Mouse (Mus musculus): ENCODE results near the gene Epha8. TPM values are rescaled to one million over a fixed set of nuclear protein-coding genes. Genes with fewer than 3 reads are reported as not detected.

Epha8 gene
- polyA plus RNA-seq, 1 experiment: 0.01 TPM

DNA sequence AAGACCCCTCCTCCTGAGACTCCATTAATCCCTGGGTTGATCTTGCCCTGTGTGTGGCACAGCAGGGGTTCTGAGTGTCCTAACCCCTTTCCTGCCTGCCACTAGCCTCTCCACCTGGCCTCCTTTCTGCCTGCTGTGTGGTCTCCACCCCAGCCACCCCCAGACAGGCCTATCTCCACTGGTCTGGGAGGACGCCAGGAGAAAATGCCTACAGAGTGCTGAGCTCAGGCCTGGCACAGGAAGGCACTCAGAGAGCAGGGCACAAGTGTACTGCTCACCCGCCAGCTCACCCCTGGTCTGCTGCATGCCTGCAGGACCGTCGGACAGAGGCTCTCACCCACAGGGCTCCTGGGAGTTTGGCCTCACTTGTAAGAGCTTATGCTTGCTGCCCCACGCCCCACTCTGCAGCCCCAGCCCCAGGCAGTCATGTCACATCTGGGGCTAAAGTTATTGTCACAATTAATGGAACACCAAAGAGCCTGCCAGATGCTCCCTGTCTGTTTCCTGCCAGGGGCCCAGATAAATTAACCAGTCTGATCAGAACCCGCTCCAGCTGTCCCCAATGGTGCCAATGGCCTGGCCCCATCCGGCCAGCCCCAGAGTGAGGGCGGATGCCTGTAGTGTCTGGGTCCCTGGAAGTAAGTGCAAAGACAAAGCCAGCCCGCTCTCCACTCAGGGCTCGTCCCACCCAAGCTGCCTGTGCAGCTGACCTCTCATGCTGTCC, 7.2 kb downstream of the Epha8 start:
- no peaks in the 10 kb centered on the region for H3K36me3 ChIP-seq (ENCODE audit: control insufficient read depth, insufficient read depth)
- H3K79me3 ChIP-seq (ENCODE audit: low read depth): no peaks in the 10 kb centered on the region
- H3K27me3 ChIP-seq (ENCODE audit: control insufficient read depth, insufficient read depth, insufficient read length): peaks cover 94% of the 10 kb centered on the region
- no peak overlapping the region for H3ac ChIP-seq (ENCODE audit: control insufficient read depth, insufficient read length, low read depth)
- no peak overlapping the region for H3K4me3 ChIP-seq (ENCODE audit: insufficient read depth, poor library complexity, severe bottlenecking)
- no peaks in the 10 kb centered on the region for H3K79me2 ChIP-seq (ENCODE audit: control insufficient read depth, insufficient read depth)
- TF ChIP-seq CEBPB (IDR thresholded peaks at IDR 0.05; ENCODE audit: low read depth) (no peak), USF1 (IDR thresholded peaks at IDR 0.05; ENCODE audit: low read depth) (no peak), MAX (IDR thresholded peaks at IDR 0.05) (no peak), FOSL1 (IDR thresholded peaks at IDR 0.05; ENCODE audit: insufficient read depth, low read length, poor library complexity, severe bottlenecking) (no peak), CTCF (IDR thresholded peaks at IDR 0.05; ENCODE audit: control insufficient read depth, insufficient read depth, insufficient read length) (no peak), MYOG (IDR thresholded peaks at IDR 0.05; ENCODE audit: control insufficient read depth, extremely low read depth, insufficient read length) (no peak), MYOD1 (IDR thresholded peaks at IDR 0.05; ENCODE audit: control insufficient read depth, insufficient read length, low read depth) (no peak)

DNA sequence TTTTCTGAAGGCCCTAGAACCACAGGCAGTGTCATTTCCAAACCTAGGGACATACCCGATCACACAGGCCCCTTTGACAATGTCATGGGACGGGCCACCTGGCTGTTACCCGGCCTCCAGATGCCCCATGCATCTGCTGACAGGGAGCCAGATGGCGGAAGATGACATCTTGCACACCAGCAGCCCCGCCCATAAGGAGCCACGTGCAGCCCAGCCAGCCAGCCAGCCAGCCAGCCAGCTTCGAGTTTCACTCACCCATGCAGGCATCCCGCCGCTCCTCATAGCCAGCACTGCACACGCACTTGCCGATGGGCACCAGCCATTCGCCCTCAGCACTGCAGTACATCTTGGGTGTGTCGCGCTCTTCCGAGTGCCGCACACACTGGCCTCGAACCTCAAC, 11.2 kb downstream of the Epha8 start:
- no peak overlapping the region for H3K4me3 ChIP-seq (ENCODE audit: insufficient read depth, poor library complexity, severe bottlenecking)
- H3K27me3 ChIP-seq (ENCODE audit: control insufficient read depth, insufficient read depth, insufficient read length): peaks cover 92% of the 10 kb centered on the region
- no peaks in the 10 kb centered on the region for H3K36me3 ChIP-seq (ENCODE audit: control insufficient read depth, insufficient read depth)

DNA sequence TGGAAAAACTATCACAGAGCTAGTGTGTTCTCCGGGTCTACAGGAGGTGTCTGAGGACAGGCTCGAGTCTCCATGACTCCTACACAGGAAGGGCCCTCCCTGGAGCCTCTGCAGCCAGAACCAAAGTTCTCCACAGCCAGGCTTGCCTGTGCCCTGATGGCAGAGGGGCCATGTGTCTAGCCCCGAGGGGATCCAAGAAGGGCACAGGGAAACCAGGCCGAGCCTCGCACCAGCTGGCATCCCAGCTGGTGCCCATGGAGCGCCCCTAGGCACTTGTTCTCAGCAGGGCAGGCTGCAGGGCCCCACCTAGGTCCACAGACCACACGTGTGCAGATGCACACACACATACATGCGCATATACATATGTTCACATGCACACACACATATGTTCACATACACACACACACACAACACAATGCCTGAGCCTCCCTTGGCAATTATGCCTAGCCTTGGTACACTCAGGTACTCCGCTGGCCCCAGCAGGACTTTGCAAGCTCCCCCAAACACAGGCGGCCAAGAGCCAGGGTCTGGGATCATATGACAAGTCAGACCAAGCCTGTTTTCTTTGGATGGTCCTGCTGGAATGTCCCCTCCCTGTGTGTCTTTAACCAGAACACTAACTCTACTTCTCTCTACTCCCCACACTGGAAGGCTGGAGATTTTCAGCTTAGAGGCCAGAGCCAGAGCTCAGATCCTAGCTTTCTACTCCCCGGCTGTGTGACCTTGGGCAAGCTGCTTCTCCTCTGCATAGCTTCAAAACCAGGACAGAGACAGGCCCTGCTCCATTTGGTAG, 11.9 kb downstream of the Epha8 start:
- no peaks in the 10 kb centered on the region for H3K79me2 ChIP-seq (ENCODE audit: control insufficient read depth, insufficient read depth)
- H3ac ChIP-seq (ENCODE audit: control insufficient read depth, insufficient read length, low read depth): no peak overlapping the region
- TF ChIP-seq CTCF (IDR thresholded peaks at IDR 0.05; ENCODE audit: control insufficient read depth, insufficient read depth, insufficient read length): no peak
- no peak for TF ChIP-seq MAX (IDR thresholded peaks at IDR 0.05)
- TF ChIP-seq MYOD1 (IDR thresholded peaks at IDR 0.05; ENCODE audit: control insufficient read depth, insufficient read length, low read depth): no peak
- no peak for TF ChIP-seq USF1 (IDR thresholded peaks at IDR 0.05; ENCODE audit: low read depth)
- no peak for TF ChIP-seq MYOG (IDR thresholded peaks at IDR 0.05; ENCODE audit: control insufficient read depth, extremely low read depth, insufficient read length)
- no peak for TF ChIP-seq FOSL1 (IDR thresholded peaks at IDR 0.05; ENCODE audit: insufficient read depth, low read length, poor library complexity, severe bottlenecking)
- TF ChIP-seq CEBPB (IDR thresholded peaks at IDR 0.05; ENCODE audit: low read depth): no peak
- H3K79me3 ChIP-seq (ENCODE audit: low read depth): no peaks in the 10 kb centered on the region
- H3K36me3 ChIP-seq (ENCODE audit: control insufficient read depth, insufficient read depth): no peaks in the 10 kb centered on the region
- no peak overlapping the region for H3K4me3 ChIP-seq (ENCODE audit: insufficient read depth, poor library complexity, severe bottlenecking)
- H3K27me3 ChIP-seq (ENCODE audit: control insufficient read depth, insufficient read depth, insufficient read length): peaks cover 92% of the 10 kb centered on the region

More for the DNA sequence above, 11.2 kb downstream of the Epha8 start:
- no peaks in the 10 kb centered on the region for H3K79me3 ChIP-seq (ENCODE audit: low read depth)
- no peak overlapping the region for H3ac ChIP-seq (ENCODE audit: control insufficient read depth, insufficient read length, low read depth)
- TF ChIP-seq FOSL1 (IDR thresholded peaks at IDR 0.05; ENCODE audit: insufficient read depth, low read length, poor library complexity, severe bottlenecking) (no peak), CTCF (IDR thresholded peaks at IDR 0.05; ENCODE audit: control insufficient read depth, insufficient read depth, insufficient read length) (no peak), MAX (IDR thresholded peaks at IDR 0.05) (no peak), MYOG (IDR thresholded peaks at IDR 0.05; ENCODE audit: control insufficient read depth, extremely low read depth, insufficient read length) (no peak), CEBPB (IDR thresholded peaks at IDR 0.05; ENCODE audit: low read depth) (no peak), MYOD1 (IDR thresholded peaks at IDR 0.05; ENCODE audit: control insufficient read depth, insufficient read length, low read depth) (no peak), USF1 (IDR thresholded peaks at IDR 0.05; ENCODE audit: low read depth) (no peak)
- H3K79me2 ChIP-seq (ENCODE audit: control insufficient read depth, insufficient read depth): no peaks in the 10 kb centered on the region

DNA sequence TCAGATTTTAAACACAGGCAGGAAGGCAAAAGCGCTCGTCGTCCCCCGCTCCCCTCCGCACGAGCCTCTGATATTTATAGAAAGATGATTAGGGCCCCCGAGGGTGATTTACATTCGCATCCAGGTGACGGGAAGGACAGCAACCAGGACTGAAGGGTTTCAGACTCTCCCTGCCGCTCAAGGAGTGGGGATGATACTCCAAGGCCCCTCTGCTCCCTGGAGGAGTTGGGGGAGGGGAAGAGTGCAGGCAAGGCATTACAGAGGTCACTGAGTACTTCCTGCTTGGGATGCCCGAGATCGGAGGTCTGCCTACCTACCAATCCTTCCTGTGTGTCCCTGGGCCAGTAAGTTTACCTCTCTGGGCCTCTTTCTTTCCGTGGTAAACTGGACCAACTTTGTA, 13.4 kb downstream of the Epha8 start:
- Histone ChIP-seq H3K79me2 (ENCODE audit: control insufficient read depth, insufficient read depth) (no peaks in the 10 kb centered on the region), H3K36me3 (ENCODE audit: control insufficient read depth, insufficient read depth) (no peaks in the 10 kb centered on the region), H3ac (ENCODE audit: control insufficient read depth, insufficient read length, low read depth) (no peak overlapping the region), H3K27me3 (ENCODE audit: control insufficient read depth, insufficient read depth, insufficient read length) (peaks cover 95% of the 10 kb centered on the region), H3K4me3 (ENCODE audit: insufficient read depth, poor library complexity, severe bottlenecking) (no peak overlapping the region), H3K79me3 (ENCODE audit: low read depth) (no peaks in the 10 kb centered on the region)
- TF ChIP-seq CEBPB (IDR thresholded peaks at IDR 0.05; ENCODE audit: low read depth) (no peak), FOSL1 (IDR thresholded peaks at IDR 0.05; ENCODE audit: insufficient read depth, low read length, poor library complexity, severe bottlenecking) (no peak), MYOD1 (IDR thresholded peaks at IDR 0.05; ENCODE audit: control insufficient read depth, insufficient read length, low read depth) (no peak), MAX (IDR thresholded peaks at IDR 0.05) (no peak), CTCF (IDR thresholded peaks at IDR 0.05; ENCODE audit: control insufficient read depth, insufficient read depth, insufficient read length) (no peak), MYOG (IDR thresholded peaks at IDR 0.05; ENCODE audit: control insufficient read depth, extremely low read depth, insufficient read length) (no peak), USF1 (IDR thresholded peaks at IDR 0.05; ENCODE audit: low read depth) (no peak)

DNA sequence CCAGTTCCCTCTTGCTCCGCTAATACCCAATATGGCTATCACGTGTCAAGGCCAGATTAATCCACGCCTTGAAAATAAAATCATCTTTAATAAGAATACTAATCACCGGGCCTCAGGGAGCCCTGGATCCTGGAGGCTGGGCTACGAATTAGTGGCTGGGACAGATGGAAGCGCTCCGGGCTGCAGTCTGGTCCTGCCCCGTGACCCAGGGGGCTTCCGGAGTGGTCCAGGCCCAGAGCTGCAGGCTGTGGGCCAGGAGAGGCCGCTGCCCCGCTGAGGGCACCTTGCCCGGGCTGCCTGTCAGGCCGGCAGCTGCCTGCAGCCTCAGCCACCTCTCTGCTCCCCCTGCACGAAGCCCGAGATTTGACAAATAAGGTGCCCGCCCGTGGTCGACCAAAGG, 13.9 kb downstream of the Epha8 start:
- Histone ChIP-seq H3K79me2 (ENCODE audit: control insufficient read depth, insufficient read depth) (no peaks in the 10 kb centered on the region), H3K36me3 (ENCODE audit: control insufficient read depth, insufficient read depth) (no peaks in the 10 kb centered on the region), H3K79me3 (ENCODE audit: low read depth) (no peaks in the 10 kb centered on the region), H3K27me3 (ENCODE audit: control insufficient read depth, insufficient read depth, insufficient read length) (peaks cover 95% of the 10 kb centered on the region), H3ac (ENCODE audit: control insufficient read depth, insufficient read length, low read depth) (no peak overlapping the region), H3K4me3 (ENCODE audit: insufficient read depth, poor library complexity, severe bottlenecking) (no peak overlapping the region)
- TF ChIP-seq FOSL1 (IDR thresholded peaks at IDR 0.05; ENCODE audit: insufficient read depth, low read length, poor library complexity, severe bottlenecking): no peak
- TF ChIP-seq MYOG (IDR thresholded peaks at IDR 0.05; ENCODE audit: control insufficient read depth, extremely low read depth, insufficient read length): no peak
- no peak for TF ChIP-seq CTCF (IDR thresholded peaks at IDR 0.05; ENCODE audit: control insufficient read depth, insufficient read depth, insufficient read length)
- no peak for TF ChIP-seq MAX (IDR thresholded peaks at IDR 0.05)
- TF ChIP-seq CEBPB (IDR thresholded peaks at IDR 0.05; ENCODE audit: low read depth): no peak
- TF ChIP-seq USF1 (IDR thresholded peaks at IDR 0.05; ENCODE audit: low read depth): no peak
- TF ChIP-seq MYOD1 (IDR thresholded peaks at IDR 0.05; ENCODE audit: control insufficient read depth, insufficient read length, low read depth): no peak
